In the genomic region with DNA sequence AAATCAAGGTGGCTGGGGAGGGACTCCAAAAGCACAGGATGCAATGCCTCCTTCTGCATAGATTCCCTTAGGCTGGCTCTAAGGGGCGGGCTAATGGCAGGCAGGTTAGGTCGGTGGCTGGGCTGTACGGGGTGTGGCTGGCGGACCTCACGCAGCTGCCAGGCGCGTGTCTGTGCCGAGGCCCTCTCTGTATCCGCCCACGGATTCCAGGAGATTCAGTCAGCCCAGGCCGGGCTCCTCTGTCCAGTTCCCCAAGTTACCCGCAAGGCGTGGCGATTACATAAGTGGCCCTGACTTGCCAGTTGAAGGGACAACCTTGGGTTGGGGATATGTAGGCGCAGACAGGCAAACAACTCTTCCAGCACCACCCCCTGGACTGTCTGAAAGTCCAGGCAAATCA, we compare ENCODE assay signal across 16 mouse cellular contexts. TPM values are rescaled to one million over a fixed set of nuclear protein-coding genes. Genes with fewer than 3 reads are reported as not detected.
DNase-seq lines count a peak whose midpoint lies in the region; ATAC-seq and TF ChIP-seq lines count a peak whose summit lies in the region.
"Had no signal": no experiment of that assay in that cellular context is flagged by ENCODE, and none has a peak within 500 bp of the region (broad histone marks: within the 10 kb centered on the region; RNA-seq: fewer than 3 reads in every experiment).

No protein-coding gene starts in this region.

- H3K9me3 ChIP-seq in E14TG2a.4 (ENCODE audit: low read length): no peaks in the 10 kb centered on the region
- H3K9me3 ChIP-seq in midbrain, embryonic 10.5 days (replicated peaks): no peaks in the 10 kb centered on the region
- H3K9me3 ChIP-seq: embryonic facial prominence, embryonic 15.5 days; limb, embryonic 12.5 days had no signal

- no peak for TF ChIP-seq CTCF in E14TG2a.4 (conservative IDR thresholded peaks at IDR 0.05; ENCODE audit: low read length)

- peak overlapping the region; percentile 61 for H3K4me3 ChIP-seq in E14TG2a.4 (replicated peaks; ENCODE audit: low read length)
- H3K4me3 ChIP-seq in midbrain, embryonic 10.5 days: no peak overlapping the region
- H3K4me3 ChIP-seq: embryonic facial prominence, embryonic 15.5 days; layer of hippocampus, adult 2 months; limb, embryonic 12.5 days had no signal

- 53% methylated on average over 15 of the region's 15 CpGs for WGBS in midbrain, embryonic 10.5 days

- no peak for ATAC-seq in granulocyte monocyte progenitor cell, adult 5-6 weeks (replicated peaks; ENCODE audit: poor library complexity, severe bottlenecking)

- peak; percentile 84 for DNase-seq in 3134 (ENCODE audit: extremely low read depth, insufficient read length, low spot score)
- DNase-seq in adrenal gland, postnatal 25 days: peak; percentile 56
- DNase-seq in lung, postnatal 14 days: peak; percentile 17
- DNase-seq in spleen, adult 18-20 months: no peak
- DNase-seq in midbrain, embryonic 10.5 days (ENCODE audit: low spot score): no peak
- no peak for DNase-seq in layer of hippocampus, adult 8-10 months (ENCODE audit: low spot score in 2 of 2)
- DNase-seq: cerebellum, adult 8-10 months had no signal

- no peaks in the 10 kb centered on the region for H3K36me3 ChIP-seq in E14TG2a.4 (ENCODE audit: insufficient read depth, low read length)
- H3K36me3 ChIP-seq in midbrain, embryonic 10.5 days: no peaks in the 10 kb centered on the region
- H3K36me3 ChIP-seq: embryonic facial prominence, embryonic 15.5 days; limb, embryonic 12.5 days had no signal

- no peak overlapping the region for H3K27ac ChIP-seq in midbrain, embryonic 10.5 days (replicated peaks)
- H3K27ac ChIP-seq: embryonic facial prominence, embryonic 15.5 days; layer of hippocampus, adult 2 months; limb, embryonic 12.5 days had no signal

- no peaks in the 10 kb centered on the region for H3K27me3 ChIP-seq in E14TG2a.4 (ENCODE audit: insufficient read depth, low read length)
- H3K27me3 ChIP-seq in midbrain, embryonic 10.5 days (ENCODE audit: low read depth, poor library complexity, severe bottlenecking): no peaks in the 10 kb centered on the region

- H3K4me1 ChIP-seq in E14TG2a.4 (replicated peaks; ENCODE audit: low read depth, low read length): peaks cover 52% of the 10 kb centered on the region
- no peaks in the 10 kb centered on the region for H3K4me1 ChIP-seq in midbrain, embryonic 10.5 days
- H3K4me1 ChIP-seq: embryonic facial prominence, embryonic 15.5 days; limb, embryonic 12.5 days had no signal

RNA-seq across cellular contexts. Expression of a gene that starts 22.3 kb away (rescaled TPM):
- total RNA-seq in adrenal gland, postnatal 25 days (2021): not detected in 2 replicates
- not detected in 2 replicates for polyA plus RNA-seq in midbrain, embryonic 10.5 days (2016; fragmentation: Nextera tagmentation; extraction: Ambion mirVana)
- not detected in 2 replicates for total RNA-seq in granulocyte monocyte progenitor cell, adult 5-6 weeks (2014; fragmentation: Nextera tagmentation)
- total RNA-seq in granulocyte monocyte progenitor cell, adult 5-6 weeks (2017): not detected in 2 replicates
- total RNA-seq in layer of hippocampus, adult 8-10 months (2022): not detected
- total RNA-seq: heart, adult 8-10 months; hematopoietic stem cell, adult 5-6 weeks; megakaryocyte progenitor cell, adult 5-6 weeks; MEL had no signal
- polyA plus RNA-seq: embryonic facial prominence, embryonic 15.5 days; limb, embryonic 12.5 days had no signal

RNA-seq across cellular contexts. Expression of a gene that starts 22.5 kb away (rescaled TPM):
- total RNA-seq in adrenal gland, postnatal 25 days (2021): 0.85 TPM in 1 of 2 replicates, not detected in the other
- polyA plus RNA-seq in midbrain, embryonic 10.5 days (2016; fragmentation: Nextera tagmentation; extraction: Ambion mirVana): 0.22 and 0.67 TPM in 2 replicates
- not detected in 2 replicates for total RNA-seq in granulocyte monocyte progenitor cell, adult 5-6 weeks (2014; fragmentation: Nextera tagmentation)
- total RNA-seq in granulocyte monocyte progenitor cell, adult 5-6 weeks (2017): not detected in 2 replicates
- total RNA-seq in layer of hippocampus, adult 8-10 months (2022): 1 to 10 TPM; 3.9 to 4.3 (median 4.2) TPM
- total RNA-seq: hematopoietic stem cell, adult 5-6 weeks; megakaryocyte progenitor cell, adult 5-6 weeks; MEL had no signal

RNA-seq across cellular contexts. Expression of a gene that starts 30.3 kb away (rescaled TPM):
- 0.61 TPM in 1 of 2 replicates, not detected in the other for total RNA-seq in adrenal gland, postnatal 25 days (2021)
- not detected in 2 replicates for polyA plus RNA-seq in midbrain, embryonic 10.5 days (2016; fragmentation: Nextera tagmentation; extraction: Ambion mirVana)
- not detected in 2 replicates for total RNA-seq in granulocyte monocyte progenitor cell, adult 5-6 weeks (2014; fragmentation: Nextera tagmentation)
- not detected in 2 replicates for total RNA-seq in granulocyte monocyte progenitor cell, adult 5-6 weeks (2017)
- total RNA-seq in layer of hippocampus, adult 8-10 months (2022): under 1 TPM in 1 of 4 experiments, not detected in 3; 0.31 TPM
- total RNA-seq: hematopoietic stem cell, adult 5-6 weeks; layer of hippocampus, adult 2 months; megakaryocyte progenitor cell, adult 5-6 weeks had no signal
- polyA plus RNA-seq: embryonic facial prominence, embryonic 15.5 days; limb, embryonic 12.5 days had no signal

RNA-seq across cellular contexts. Expression of a gene that starts 31.3 kb away (rescaled TPM):
- total RNA-seq in adrenal gland, postnatal 25 days (2021): 78.7 and 85.4 TPM in 2 replicates
- 160 and 166 TPM in 2 replicates for polyA plus RNA-seq in midbrain, embryonic 10.5 days (2016; fragmentation: Nextera tagmentation; extraction: Ambion mirVana)
- 81.0 and 96.9 TPM in 2 replicates for total RNA-seq in granulocyte monocyte progenitor cell, adult 5-6 weeks (2014; fragmentation: Nextera tagmentation)
- 91.6 and 110 TPM in 2 replicates for total RNA-seq in granulocyte monocyte progenitor cell, adult 5-6 weeks (2017)
- 100 to 1,000 TPM; 122 to 142 (median 124) TPM for total RNA-seq in layer of hippocampus, adult 8-10 months (2022)

RNA-seq across cellular contexts. Expression of a gene that starts 38.1 kb away (rescaled TPM):
- total RNA-seq in adrenal gland, postnatal 25 days (2021): 33.8 and 41.3 TPM in 2 replicates
- polyA plus RNA-seq in midbrain, embryonic 10.5 days (2016; fragmentation: Nextera tagmentation; extraction: Ambion mirVana): 88.5 and 96.7 TPM in 2 replicates
- total RNA-seq in granulocyte monocyte progenitor cell, adult 5-6 weeks (2014; fragmentation: Nextera tagmentation): 81.6 and 134 TPM in 2 replicates
- total RNA-seq in granulocyte monocyte progenitor cell, adult 5-6 weeks (2017): 25.6 and 35.4 TPM in 2 replicates
- 10 to 100 TPM; 26.6 to 35.5 (median 32.2) TPM for total RNA-seq in layer of hippocampus, adult 8-10 months (2022)

Comparison
In these comparisons a context has a peak if more than half of its experiments do, and no peak if none do; other contexts are left out.
1. DNase-seq: peak in 3134 (single experiment), adrenal gland, postnatal 25 days (single experiment) and lung, postnatal 14 days (single experiment); none in spleen, adult 18-20 months (0 of 2), midbrain, embryonic 10.5 days (single experiment) and layer of hippocampus, adult 8-10 months (0 of 2).